Mouse (Mus musculus) B cell, adult 2 months (primary cell): Measurements from ENCODE around the gene Xrn2.

Source experiments
- DNase-seq, 2 experiments: peaks; one replicate each; pipeline ENCODE4 v3.0.0; 2022

The Xrn2 gene

DNA sequence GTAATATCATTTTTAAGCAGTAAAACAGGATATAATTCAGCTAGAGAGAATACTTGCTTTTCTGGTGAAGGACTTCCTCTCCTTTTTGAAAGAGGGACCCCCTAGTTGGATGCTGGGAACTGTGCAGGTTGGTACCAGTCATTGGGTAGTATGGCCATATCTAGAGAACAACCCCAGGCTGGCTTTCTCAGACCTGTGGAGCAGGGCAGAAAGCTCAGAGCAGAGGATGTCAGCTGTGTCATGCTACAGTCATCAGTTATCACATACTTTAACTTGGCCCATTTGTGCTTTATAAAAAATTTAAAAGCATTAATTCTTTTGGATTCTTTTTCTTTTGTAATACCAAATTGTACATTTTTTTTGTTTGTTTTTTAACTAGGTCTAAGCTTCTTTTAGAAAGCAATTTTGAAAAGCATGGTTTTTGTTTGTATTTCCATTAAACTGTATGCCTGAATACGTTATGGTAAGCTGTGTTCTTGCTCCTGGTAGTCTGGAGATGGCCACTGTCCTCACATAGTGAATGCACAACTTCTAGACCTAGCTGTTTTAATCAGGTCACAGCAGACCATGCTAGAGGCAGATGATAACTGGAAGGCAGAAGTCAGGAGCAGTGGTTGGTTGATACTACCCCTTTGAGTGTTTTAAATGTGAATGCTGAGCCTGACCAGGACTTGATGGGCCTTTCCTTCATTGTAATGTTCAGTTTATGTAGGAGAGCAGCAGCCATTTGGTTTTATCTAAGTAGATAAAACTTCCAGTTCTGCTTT, 54.9 kb downstream of the Xrn2 start:
- no peak for DNase-seq

DNA sequence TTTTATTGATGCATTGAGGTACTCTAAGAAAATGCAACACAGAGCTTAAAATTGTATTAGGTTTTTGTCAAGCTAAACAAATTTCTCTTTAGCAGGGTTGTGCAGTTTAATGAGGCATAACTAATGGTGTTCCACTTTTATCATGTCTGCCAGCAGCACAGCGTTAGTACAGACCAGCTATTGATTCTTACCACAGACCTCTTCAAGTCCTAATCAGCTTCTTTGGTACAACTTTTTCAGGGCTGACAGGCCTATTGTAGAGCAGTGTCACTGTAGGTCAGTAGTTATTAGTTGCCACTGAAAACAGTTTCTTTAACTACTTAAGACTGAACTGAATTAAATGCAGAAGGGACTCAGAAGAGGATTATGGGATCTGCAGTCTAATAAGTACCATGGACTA, 56.3 kb downstream of the Xrn2 start:
- no peak for DNase-seq

DNA sequence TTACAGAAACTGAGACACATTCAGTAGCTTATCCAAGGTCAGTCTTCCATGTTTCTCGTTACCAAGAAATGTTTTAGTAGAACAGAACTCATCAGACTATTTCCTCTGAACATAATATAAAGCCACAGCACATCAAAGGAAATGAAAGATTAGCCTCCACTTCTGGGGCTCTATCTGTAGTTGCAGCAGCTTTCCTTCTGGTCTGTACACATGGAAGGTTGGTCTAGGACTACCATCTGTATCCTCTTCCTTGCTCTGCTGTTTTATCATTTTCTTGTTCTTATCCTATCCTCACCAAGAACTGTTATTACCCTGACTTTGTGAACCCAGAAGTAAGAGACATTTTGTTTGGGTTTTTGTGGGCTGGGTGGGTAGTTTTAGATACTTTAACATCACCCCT, 57.5 kb downstream of the Xrn2 start:
- DNase-seq, result no peak

DNA sequence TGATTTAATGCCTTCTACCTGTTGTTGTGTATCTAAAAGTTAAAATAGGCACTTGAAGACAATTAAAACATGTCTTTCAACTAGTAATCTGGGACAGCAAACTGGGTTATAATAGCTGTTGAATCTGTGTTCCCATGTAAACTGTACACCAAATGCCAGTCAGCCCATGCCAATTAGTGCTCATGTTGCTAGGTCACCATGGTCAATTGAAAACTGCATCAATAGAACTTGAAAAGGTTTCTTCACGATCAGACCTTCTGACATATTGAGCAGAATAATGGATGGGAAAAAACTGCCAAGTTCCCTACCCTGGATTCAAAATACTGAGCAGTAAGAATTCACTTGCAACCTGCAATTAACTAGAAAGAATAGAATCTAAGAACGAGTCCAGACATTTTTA, 61.2 kb downstream of the Xrn2 start:
- DNase-seq, result no peak

DNA sequence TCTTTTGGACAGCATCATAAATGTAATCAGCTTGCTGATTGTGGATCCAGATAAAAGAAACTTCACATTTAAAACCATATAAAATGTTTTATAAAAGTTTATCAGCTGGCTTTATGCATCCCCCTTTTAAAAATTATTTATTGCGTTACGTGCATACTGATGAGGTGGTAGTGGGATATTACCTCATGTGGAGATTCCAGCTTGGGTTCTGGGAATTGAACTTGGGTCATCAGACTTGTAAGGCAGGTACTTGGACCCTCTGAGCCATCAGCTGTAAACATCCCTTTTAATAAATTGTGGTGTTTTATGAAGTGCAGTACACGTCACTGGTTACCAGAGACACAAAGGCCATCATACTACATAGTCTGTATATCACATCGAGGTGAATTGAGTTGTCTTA, 61.6 kb downstream of the Xrn2 start:
- DNase-seq, result no peak

DNA sequence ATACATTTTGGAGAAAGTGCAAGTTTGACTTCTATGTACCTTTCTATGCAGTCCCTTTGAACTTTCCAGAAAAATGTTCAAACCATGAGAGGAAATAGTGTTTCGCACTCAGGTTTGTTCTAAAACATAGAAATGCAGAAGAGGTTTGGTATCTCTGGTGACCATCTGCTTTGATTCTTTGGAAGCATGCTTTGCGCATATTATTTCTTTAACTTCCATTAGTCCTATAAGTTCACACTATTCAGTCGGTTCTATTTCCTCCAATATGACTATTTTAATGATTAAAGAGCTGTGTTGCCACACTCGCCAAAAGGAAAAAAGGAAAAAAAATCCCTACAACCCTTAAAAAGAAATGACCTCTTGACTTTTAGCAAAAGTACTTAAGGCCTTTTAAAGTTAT, 69.6 kb downstream of the Xrn2 start:
- DNase-seq, result no peak

DNA sequence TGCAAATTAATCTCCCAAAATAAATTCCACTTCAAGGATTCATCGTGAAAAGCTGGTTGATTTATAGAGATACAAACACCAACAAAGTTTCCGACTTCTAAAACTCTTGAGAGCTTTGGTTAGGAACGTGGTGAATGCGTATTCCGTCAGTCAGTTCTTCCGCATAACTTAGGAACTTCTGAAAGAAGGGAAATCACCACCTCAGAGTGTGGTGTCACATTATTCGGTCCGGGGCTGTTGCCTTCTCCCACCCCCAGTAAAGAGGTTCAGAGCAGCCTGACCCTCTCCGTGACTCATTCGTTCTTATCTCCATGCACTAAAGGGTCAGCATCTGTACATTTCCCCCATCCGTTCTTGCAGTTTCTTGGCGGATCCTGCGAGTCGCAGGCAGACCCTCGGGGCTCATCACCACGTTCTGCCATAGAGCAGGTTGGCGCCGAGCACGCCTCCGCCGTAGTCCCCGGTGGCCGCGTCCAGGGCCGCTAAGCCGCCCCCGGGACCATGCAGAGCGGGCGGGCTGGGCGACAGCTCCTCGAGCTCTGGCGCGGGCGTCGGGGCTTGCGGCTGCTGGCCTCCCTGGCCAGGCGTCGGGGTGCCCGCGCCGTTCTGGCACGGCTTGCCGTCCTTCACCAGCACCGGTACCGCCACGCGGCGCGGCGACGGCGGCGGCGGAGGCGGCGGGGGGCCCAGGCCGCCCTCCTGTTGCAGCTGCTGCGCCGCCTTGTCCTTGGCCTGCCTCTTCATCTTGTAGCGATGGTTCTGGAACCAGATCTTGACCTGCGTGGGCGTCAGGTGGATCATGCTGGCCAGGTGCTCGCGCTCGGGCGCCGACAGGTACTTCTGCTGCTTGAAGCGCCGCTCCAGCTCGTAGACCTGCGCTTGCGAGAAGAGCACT, 70.9 kb downstream of the Xrn2 start:
- peak; percentile 55 to 68 for DNase-seq

DNA sequence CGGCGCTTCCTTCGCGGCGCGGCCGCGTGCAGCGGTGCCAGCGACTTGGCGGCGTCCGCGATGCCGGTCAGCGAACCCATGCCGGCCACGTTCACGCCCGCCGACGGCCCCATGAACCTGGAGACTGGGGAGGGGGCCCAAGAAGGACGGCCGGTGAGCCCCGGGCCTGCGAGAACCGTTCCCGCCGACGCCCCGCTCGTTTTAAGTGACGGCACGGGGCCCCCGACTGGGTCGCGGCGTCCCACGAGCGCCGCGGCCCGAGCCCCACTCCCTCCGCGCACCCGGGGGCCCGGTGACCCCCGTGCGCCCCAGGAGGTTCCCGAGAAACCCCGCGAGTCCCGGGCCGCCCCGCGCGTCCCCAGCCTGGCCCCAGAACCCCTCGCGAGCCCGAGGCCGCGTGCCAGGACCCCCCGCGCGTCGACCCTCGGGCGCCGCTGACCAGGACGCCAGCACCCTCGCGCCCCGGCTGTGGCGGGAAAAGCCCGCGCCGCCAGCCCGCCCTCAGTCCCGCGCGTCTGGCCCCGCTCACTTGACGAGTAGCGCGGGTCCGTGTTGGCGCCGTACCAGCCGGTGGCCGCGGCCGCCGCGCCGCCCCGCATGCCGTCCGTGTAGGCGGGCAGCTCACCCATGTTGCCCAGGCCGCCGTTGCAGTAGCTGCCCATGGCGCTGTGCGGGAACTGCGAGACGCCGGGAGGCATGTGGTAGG, 71.7 kb downstream of the Xrn2 start:
- DNase-seq, result peak in 1 of 2 experiments; percentile 22

DNA sequence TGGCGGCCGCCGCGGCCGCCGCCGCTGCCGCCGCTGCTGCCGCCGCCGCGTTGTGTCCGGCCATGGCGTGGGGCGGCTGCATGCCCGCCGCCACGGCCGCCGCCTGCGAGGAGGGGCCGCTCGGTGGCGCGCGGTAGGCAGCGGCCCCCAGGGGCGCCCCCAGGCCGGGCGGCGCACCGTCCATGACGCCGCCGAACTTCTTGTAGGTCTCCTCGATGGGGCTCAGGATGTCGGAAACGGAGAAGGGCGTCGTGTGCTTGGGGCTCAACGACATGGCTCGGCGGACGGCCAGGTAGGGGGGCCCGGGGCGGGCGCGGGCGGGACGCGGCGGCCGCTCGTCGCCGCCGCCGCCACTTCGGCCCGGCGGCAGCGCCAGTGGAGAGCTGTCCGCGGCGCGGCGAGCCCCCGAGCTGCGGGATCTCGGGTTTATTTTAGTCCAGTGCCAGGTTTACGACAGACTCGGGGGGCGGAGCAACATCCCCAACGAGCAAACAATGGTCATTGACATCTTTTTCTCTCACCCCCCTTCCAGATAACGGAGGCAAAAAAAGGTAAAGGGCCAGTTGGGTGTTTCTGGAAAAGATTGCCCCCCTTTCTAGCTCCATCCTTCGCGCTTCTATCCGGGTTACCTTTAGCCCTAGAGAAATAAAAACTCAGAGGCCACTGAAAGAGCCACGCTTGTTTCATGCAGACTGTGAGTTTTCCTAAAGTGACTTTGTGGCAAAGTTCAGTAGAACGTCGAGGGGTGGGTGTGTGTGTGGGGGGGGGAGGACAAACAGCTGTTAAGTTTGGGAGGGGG, 72.5 kb downstream of the Xrn2 start, which contains the start of gene Nkx2-4:
Nkx2-4 (minus strand) TSS at position 374 of the 799 bp plus-strand sequence.
- DNase-seq, result peak; percentile 28 to 44

DNA sequence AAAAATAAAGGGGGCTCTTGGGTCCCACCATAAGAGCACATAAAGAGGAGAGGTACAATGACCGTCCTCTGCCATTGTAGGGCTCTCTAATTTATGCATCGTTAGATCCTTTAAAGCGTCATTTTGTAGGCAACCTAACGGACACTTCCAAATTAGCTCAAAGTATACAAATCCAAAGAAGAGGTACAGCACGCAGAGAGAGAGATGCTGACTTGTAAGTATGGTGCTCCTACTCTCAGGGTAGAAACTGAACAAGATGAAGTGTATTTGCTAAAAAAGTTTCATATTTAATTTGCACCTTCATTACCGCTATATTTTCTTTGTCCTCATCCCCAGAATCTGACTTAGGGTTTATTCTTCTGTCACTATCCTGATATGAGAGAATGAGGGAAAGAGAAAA, 73.1 kb downstream of the Xrn2 start:
- peak in 1 of 2 experiments; percentile 20 for DNase-seq

DNA sequence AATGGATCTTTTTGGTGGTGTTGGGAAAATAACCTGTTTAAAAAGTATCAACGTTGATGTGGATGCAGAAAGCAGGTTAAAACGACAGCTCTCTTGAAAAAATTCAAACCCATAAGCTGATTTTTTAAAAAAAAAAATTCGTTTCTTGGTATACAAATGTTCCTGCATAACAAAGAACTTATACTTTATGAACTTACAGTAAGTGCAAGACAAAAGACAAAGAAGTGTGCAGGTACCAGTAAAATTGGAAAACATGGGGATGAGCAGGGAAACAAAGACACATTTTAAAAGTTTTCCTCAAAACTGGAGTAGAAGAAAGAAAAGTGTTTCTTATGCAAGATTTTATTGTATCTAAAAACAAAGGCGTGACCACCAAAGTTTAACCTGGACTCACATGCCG, 73.6 kb downstream of the Xrn2 start:
- no peak for DNase-seq

DNA sequence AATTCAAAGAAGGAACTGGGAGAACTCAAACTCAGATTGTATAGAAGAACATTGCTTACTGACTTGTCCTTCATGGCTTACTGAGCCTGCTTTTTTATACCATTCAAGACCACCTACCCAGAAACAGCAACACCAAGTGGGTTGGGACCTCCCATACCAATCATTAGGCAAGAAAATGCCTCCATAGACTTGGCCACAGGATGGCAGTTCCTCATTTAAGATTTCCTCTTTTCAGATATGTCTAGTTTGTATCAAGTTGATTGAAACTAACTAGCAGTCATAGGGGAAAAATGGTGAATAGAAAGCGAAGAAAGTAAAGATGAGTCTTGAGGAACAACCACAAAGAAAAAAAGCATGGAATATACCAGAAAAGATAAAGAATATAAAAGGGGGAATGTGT, 106.9 kb downstream of the Xrn2 start:
- DNase-seq, result no peak

DNA sequence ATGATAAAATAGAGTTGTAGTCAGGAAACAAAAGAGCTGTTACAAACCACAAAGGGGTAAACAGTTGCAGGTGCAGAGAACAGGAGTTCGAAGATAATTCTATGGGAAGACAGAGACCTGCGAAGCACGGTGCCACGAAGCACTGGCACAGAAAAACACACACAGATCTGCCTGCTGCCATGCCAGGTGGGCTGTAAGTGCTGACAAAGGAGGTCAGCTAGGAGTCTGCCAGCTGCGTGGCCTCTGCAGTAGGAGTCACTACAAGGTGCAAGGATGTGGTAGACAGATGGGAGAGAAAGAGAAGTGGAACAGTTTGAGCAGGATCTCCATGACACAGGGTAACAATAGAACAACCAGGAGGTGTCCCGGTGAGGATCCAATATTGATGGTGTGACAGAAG, 114.6 kb downstream of the Xrn2 start:
- no peak for DNase-seq
